Mouse (Mus musculus) hindbrain, embryonic 15.5 days (tissue): ENCODE measurements around the gene Zdhhc1. TPM values are rescaled to one million over a fixed set of nuclear protein-coding genes. Genes with fewer than 3 reads are reported as not detected.

Source experiments
- ATAC-seq: fragments of 200-750 bp; cut with Nextera tagmentation; 2 replicates; pipeline ENCODE4 v1.8.0; 2017; ENCODE audit warnings: low read depth, moderate number of reproducible peaks, moderate TSS enrichment; ENCODE audit not compliant: low FRiP score
- H3K27ac ChIP-seq: fragments of 300-500 bp; sonication (generic); replicated peaks from 2 replicates; pipeline ENCODE4 v1.5.1; 2015; ENCODE audit warnings: mild to moderate bottlenecking, inconsistent platforms
- H3K27me3 ChIP-seq: fragments of 300-500 bp; sonication (generic); 2 replicates; pipeline ENCODE4 v1.6.1; 2015; ENCODE audit warnings: control low read depth, inconsistent platforms
- H3K36me3 ChIP-seq: fragments of 300-500 bp; sonication (generic); 2 replicates; pipeline ENCODE4 v1.6.1; 2015; ENCODE audit warnings: control low read depth, inconsistent platforms
- H3K4me1 ChIP-seq: fragments of 300-500 bp; sonication (generic); replicated peaks from 2 replicates; pipeline ENCODE4 v1.6.1; 2015; ENCODE audit warnings: control low read depth, inconsistent platforms
- H3K4me2 ChIP-seq: fragments of 300-500 bp; sonication (generic); 2 replicates; pipeline ENCODE4 v1.6.1; 2015; ENCODE audit warnings: moderate library complexity, mild to moderate bottlenecking, inconsistent platforms
- H3K4me3 ChIP-seq: fragments of 300-500 bp; sonication (generic); 2 replicates; pipeline ENCODE4 v1.5.1; 2015; ENCODE audit warnings: mild to moderate bottlenecking, inconsistent platforms
- H3K9ac ChIP-seq: fragments of 300-500 bp; sonication (generic); 2 replicates; pipeline ENCODE4 v1.6.1; 2015; ENCODE audit warnings: inconsistent platforms
- H3K9me3 ChIP-seq: fragments of 300-500 bp; sonication (generic); 2 replicates; pipeline ENCODE4 v1.6.1; 2016; ENCODE audit warnings: control low read depth, inconsistent platforms
- WGBS: fragments of 180-500 bp; shearing (Covaris S2); methylation state at CpG from one replicate; pipeline ENCODE4 v1.1.7; 2015; 5-methylcytosine and 5-hydroxymethylcytosine counted together
- polyA plus RNA-seq: library from polyadenylated mRNA; unstranded; fragments of >200 nt; fragmentation: Nextera tagmentation; extraction: Ambion mirVana; gene quantifications from 2 replicates; pipeline ENCODE4 v1.2.1, GENCODE M21; 2015

Zdhhc1 gene
- polyA plus RNA-seq, 1 experiment from 2014 or later, result 41.9 TPM

DNA sequence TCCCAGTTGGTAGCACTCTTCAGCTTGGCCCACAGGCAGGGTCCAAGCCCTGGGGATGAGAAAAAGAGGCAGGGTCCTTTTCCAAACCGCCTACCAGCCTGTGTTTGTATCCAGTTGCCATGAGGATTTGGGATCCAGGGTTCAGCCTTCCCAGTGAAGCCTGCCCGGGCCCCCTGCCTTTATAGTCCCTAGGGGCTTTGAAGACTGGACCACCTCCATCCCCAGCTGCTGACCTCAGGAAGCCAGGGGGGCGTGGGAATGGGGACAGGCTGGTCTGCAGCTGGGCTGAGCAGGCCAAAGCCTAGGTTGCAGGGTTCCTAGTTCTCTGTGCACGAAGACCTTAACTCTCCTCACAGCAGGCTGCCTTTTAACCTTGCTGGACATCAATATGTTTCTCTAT, 21.4 kb downstream of the Zdhhc1 start:
- WGBS, result 33% methylated on average over 4 of the region's 4 CpGs
- Histone ChIP-seq H3K4me3 (no peak overlapping the region), H3K9me3 (no peaks in the 10 kb centered on the region), H3K9ac (no peak overlapping the region), H3K4me1 (peaks cover 32% of the 10 kb centered on the region), H3K36me3 (no peaks in the 10 kb centered on the region; the same call in 1 of the 2 replicates), H3K27ac (no peak overlapping the region), H3K4me2 (no peak overlapping the region), H3K27me3 (no peaks in the 10 kb centered on the region)
- no peak for ATAC-seq

- Histone ChIP-seq H3K4me3 (no peak overlapping the region), H3K36me3 (no peaks in the 10 kb centered on the region; the same call in 1 of the 2 replicates), H3K27ac (no peak overlapping the region), H3K9ac (no peak overlapping the region), H3K27me3 (no peaks in the 10 kb centered on the region), H3K4me2 (no peak overlapping the region), H3K4me1 (peaks cover 38% of the 10 kb centered on the region), H3K9me3 (no peaks in the 10 kb centered on the region)
- no peak for ATAC-seq
- whole genome bisulfite sequencing, result 47% methylated on average over 5 of the region's 5 CpGs
These were observed 22.0 kb downstream of the Zdhhc1 start for GRCm38 (mm10) chr8:105474680-105475079.

- peaks cover 44% of the 10 kb centered on the region for H3K4me1 ChIP-seq
- ATAC-seq, result no peak
- no peaks in the 10 kb centered on the region for H3K27me3 ChIP-seq
- no peaks in the 10 kb centered on the region for H3K9me3 ChIP-seq
- WGBS, result 25% methylated on average over 17 of the region's 17 CpGs
- H3K27ac ChIP-seq, result peak overlapping the region; percentile 21; the same call in 1 of the 2 replicates
- H3K36me3 ChIP-seq, result no peaks in the 10 kb centered on the region; the same call in 1 of the 2 replicates
- no peak overlapping the region for H3K9ac ChIP-seq
- no peak overlapping the region for H3K4me3 ChIP-seq
- peak overlapping the region; percentile 9; the same call in 1 of the 2 replicates for H3K4me2 ChIP-seq
These were observed 22.7 kb downstream of the Zdhhc1 start for GRCm38 (mm10) chr8:105473816-105474606.

DNA sequence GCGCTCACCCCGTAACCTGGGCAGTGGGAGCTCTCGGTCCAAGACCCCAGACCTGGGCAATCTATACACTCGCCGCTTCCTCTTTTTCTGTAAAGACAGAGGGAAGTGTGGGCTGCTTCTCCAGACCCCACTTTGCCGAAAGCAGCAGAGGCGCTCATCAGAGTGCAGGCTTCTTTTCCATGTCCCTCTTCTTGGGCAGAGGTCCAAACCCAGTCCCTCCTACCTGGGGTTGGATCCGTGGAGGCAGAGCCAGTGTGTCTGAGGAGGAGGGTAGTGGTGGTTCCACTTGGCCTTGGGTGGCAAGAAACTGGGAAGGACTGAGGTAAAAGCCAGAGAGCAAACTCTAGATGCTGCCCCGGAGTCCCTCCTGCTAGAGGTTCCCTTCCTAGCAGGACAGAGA, 23.7 kb downstream of the Zdhhc1 start:
- 62% methylated on average over 9 of the region's 9 CpGs for WGBS
- Histone ChIP-seq H3K9ac (no peak overlapping the region), H3K36me3 (no peaks in the 10 kb centered on the region), H3K27me3 (no peaks in the 10 kb centered on the region), H3K4me3 (no peak overlapping the region), H3K4me1 (peaks cover 52% of the 10 kb centered on the region), H3K9me3 (no peaks in the 10 kb centered on the region), H3K4me2 (no peak overlapping the region), H3K27ac (no peak overlapping the region)
- ATAC-seq, result no peak

DNA sequence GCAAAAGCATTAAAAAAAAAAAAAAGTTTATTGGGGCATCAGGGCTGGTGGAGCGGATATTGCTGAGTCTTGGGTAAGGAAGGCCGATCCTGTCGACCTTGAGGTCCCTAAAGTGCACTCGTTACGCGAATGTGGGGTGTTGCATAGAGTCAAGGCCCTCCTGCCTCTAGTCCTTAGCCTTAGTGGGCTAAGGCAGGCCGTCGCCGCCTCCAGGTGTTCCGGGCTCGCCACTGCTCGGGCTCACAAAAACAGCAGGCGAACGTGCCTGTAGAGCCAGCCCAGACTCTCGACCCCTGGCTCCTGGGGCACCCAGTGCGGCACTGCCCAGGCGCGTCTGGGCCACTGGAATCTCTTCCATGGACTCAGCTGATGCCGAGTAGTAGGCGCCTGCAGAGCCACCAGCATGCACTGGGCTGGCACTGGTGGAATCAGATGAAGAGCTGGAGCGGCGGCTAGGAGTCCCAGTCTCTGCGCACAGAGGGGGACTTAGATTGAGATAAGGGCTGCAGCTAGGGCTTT, 24.2 kb downstream of the Zdhhc1 start:
- Histone ChIP-seq H3K36me3 (peaks cover under 1% of the 10 kb centered on the region; the same call in 1 of the 2 replicates), H3K9ac (no peak overlapping the region), H3K27ac (no peak overlapping the region), H3K9me3 (no peaks in the 10 kb centered on the region), H3K4me1 (peaks cover 55% of the 10 kb centered on the region), H3K27me3 (no peaks in the 10 kb centered on the region), H3K4me3 (no peak overlapping the region), H3K4me2 (no peak overlapping the region)
- 32% methylated on average over 23 of the region's 23 CpGs for WGBS
- no peak for ATAC-seq

DNA sequence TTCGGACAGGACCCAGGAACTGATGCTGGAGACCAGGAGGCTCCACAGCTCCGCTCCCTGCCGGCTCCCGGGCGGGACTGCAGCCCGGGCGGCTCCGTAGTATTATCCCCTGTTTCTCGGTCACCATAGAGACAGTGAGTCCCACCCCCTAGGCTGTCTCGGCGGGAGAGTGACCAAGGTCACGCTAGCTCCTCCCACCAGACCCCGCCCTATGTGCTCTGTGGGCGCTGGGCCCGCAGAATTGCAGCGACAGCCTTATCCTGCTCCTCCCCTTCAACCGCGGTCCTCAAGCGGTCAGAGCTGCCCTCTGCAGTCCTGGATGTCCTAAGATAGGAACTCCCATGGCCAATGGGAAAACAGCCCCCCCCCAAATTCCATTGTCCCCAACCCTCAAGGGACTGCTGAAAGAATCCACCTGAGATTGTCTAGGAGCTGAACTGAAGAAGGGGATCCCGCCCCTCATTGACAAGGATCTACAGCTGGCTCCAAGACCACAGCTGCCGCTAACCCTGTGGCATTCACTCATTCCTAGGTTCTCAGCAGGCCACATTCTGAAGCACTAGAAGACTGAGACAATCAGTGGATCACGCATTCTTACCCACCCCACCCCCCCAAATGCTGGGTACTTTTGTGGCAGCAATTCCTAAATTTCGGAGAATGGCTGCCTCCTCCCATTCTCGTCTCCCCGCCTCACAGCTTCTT, 25.2 kb downstream of the Zdhhc1 start, which contains the start of gene Tppp3:
TSS of gene Tppp3 (minus strand) at position 213 of the 702 bp plus-strand sequence.
- Histone ChIP-seq H3K27me3 (no peaks in the 10 kb centered on the region), H3K4me2 (peak within 1 kb of the TSS; percentile 64), H3K9me3 (no peaks in the 10 kb centered on the region), H3K36me3 (peaks cover 5% of the 10 kb centered on the region; the same call in 1 of the 2 replicates), H3K4me1 (peaks cover 66% of the 10 kb centered on the region), H3K4me3 (peak within 1 kb of the TSS; percentile 48), H3K27ac (peak within 1 kb of the TSS; percentile 78), H3K9ac (peak within 1 kb of the TSS; percentile 64)
- peak; percentile 89 for ATAC-seq
- WGBS, result 4% methylated on average over 25 of the region's 25 CpGs

GRCm38 (mm10) chr8:105470681-105471313, 25.9 kb downstream of the Zdhhc1 start:
- Histone ChIP-seq H3K9ac (peak overlapping the region; percentile 64), H3K4me2 (peak overlapping the region; percentile 64), H3K9me3 (no peaks in the 10 kb centered on the region), H3K4me1 (peaks cover 71% of the 10 kb centered on the region), H3K4me3 (peak overlapping the region; percentile 48), H3K27me3 (no peaks in the 10 kb centered on the region), H3K36me3 (peaks cover 5% of the 10 kb centered on the region; the same call in 1 of the 2 replicates), H3K27ac (peak overlapping the region; percentile 78)
- ATAC-seq, result no peak; the same call in 1 of the 2 replicates
- WGBS, result 20% methylated on average over 11 of the region's 11 CpGs

DNA sequence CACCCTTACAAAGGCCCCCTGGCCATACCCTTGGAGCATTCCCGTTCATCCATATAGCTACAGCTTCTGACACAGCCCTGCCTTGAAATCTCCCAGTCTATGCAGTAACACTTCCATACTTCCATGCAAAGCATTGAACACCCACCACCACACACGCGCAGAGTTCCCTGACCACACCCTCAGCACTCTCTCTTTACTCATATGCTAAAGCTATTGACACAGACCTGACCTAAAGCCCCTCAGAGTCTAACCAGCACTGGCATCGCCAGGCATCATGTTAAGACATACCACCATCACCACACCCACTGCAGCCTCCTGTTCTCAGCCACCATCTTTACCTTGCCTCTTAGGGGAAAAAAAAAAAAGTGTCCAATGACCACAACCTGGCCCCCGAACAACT, 26.4 kb downstream of the Zdhhc1 start:
- no peaks in the 10 kb centered on the region for H3K27me3 ChIP-seq
- H3K9ac ChIP-seq, result peak overlapping the region; percentile 64; the same call in 1 of the 2 replicates
- peaks cover 71% of the 10 kb centered on the region for H3K4me1 ChIP-seq
- 57% methylated on average over 5 of the region's 5 CpGs for WGBS
- peak overlapping the region; percentile 48 for H3K4me3 ChIP-seq
- H3K36me3 ChIP-seq, result peaks cover 5% of the 10 kb centered on the region; the same call in 1 of the 2 replicates
- peak overlapping the region; percentile 78 for H3K27ac ChIP-seq
- no peaks in the 10 kb centered on the region for H3K9me3 ChIP-seq
- no peak for ATAC-seq
- peak overlapping the region; percentile 64 for H3K4me2 ChIP-seq

- peak overlapping the region; percentile 64; the same call in 1 of the 2 replicates for H3K9ac ChIP-seq
- WGBS, result 66% methylated on average over 5 of the region's 5 CpGs
- H3K36me3 ChIP-seq, result peaks cover 5% of the 10 kb centered on the region; the same call in 1 of the 2 replicates
- no peaks in the 10 kb centered on the region for H3K9me3 ChIP-seq
- no peak for ATAC-seq
- H3K27me3 ChIP-seq, result no peaks in the 10 kb centered on the region
- H3K4me1 ChIP-seq, result peaks cover 68% of the 10 kb centered on the region
- H3K4me2 ChIP-seq, result peak overlapping the region; percentile 64
- H3K27ac ChIP-seq, result peak overlapping the region; percentile 78
- H3K4me3 ChIP-seq, result peak overlapping the region; percentile 48
These were observed 26.9 kb downstream of the Zdhhc1 start for GRCm38 (mm10) chr8:105469816-105470215.

- H3K27ac ChIP-seq, result peak overlapping the region; percentile 78
- WGBS, result 13% methylated on average over 6 of the region's 6 CpGs
- H3K9ac ChIP-seq, result peak overlapping the region; percentile 64
- H3K36me3 ChIP-seq, result peaks cover 5% of the 10 kb centered on the region; the same call in 1 of the 2 replicates
- H3K9me3 ChIP-seq, result no peaks in the 10 kb centered on the region
- peak overlapping the region; percentile 48 for H3K4me3 ChIP-seq
- peaks cover 64% of the 10 kb centered on the region for H3K4me1 ChIP-seq
- H3K27me3 ChIP-seq, result no peaks in the 10 kb centered on the region
- peak; percentile 28 for ATAC-seq
- peak overlapping the region; percentile 64 for H3K4me2 ChIP-seq
These were observed 27.5 kb downstream of the Zdhhc1 start for GRCm38 (mm10) chr8:105469041-105469695.
